Mouse (Mus musculus): ENCODE measurements around the gene Krtap5-5.
"Not testable (repeated sequence)": the region's sequence is repeated elsewhere in the genome, so short reads cannot be mapped to it uniquely, and the experiment has no call there.

GRCm38 (mm10) chr7:142274263-142274662 is 44.5 kb upstream of the Krtap5-5 start, which contains the start of gene Gm4559:
- TF ChIP-seq EP300 (IDR thresholded peaks at IDR 0.05; ENCODE audit: insufficient read depth, low read depth, low read length); POLR2A (IDR thresholded peaks at IDR 0.05; ENCODE audit: insufficient read depth, low read depth, low read length); CTCF (IDR thresholded peaks at IDR 0.05): not testable (repeated sequence)

All from heart, adult 2 months (tissue).